Mouse (Mus musculus) spleen, adult 2 months (tissue): ENCODE data around the gene Csde1. TPM values are rescaled to one million over a fixed set of nuclear protein-coding genes. Genes with fewer than 3 reads are reported as not detected.
A peak's percentile ranks its signal among the peaks of the same experiment; 100 is the strongest.

Source experiments
- DNase-seq, 2 experiments: peaks; one replicate each; pipeline versions ENCODE4 v3.0.0 to v3.0.0-alpha.2; 2012 to 2021; ENCODE audit warnings: low spot score in 2 of 2, low read depth in 1 of 2
- H3K27ac ChIP-seq: fragments of 200-500 bp; 2 replicates; pipeline ENCODE4 v1.5.1; 2012; ENCODE audit warnings: low read length, inconsistent platforms; ENCODE audit not compliant: insufficient read depth
- H3K27me3 ChIP-seq: fragments of 200-500 bp; 2 replicates; pipeline ENCODE4 v1.6.1; 2012; ENCODE audit warnings: mild to moderate bottlenecking, moderate library complexity, low read length, inconsistent platforms; ENCODE audit not compliant: control insufficient read depth, insufficient read depth
- H3K36me3 ChIP-seq: fragments of 200-500 bp; 2 replicates; pipeline ENCODE4 v1.6.1; 2012; ENCODE audit warnings: mild to moderate bottlenecking, low read length, inconsistent platforms; ENCODE audit not compliant: control insufficient read depth, insufficient read depth
- H3K4me1 ChIP-seq: fragments of 200-500 bp; 2 replicates; pipeline ENCODE4 v1.6.1; 2011; ENCODE audit warnings: inconsistent platforms; ENCODE audit not compliant: control insufficient read depth, insufficient read depth, insufficient read length
- H3K4me3 ChIP-seq: fragments of 200-500 bp; 2 replicates; pipeline ENCODE4 v1.5.1; 2011; ENCODE audit warnings: mild to moderate bottlenecking, inconsistent platforms; ENCODE audit not compliant: insufficient read depth, insufficient read length; ENCODE audit errors: extremely low read depth
- CTCF ChIP-seq: fragments of 200-500 bp; IDR thresholded peaks from 2 replicates; pipeline ENCODE4 v1.5.1; 2011; ENCODE audit warnings: mild to moderate bottlenecking, inconsistent platforms; ENCODE audit not compliant: insufficient read depth, insufficient read length, insufficient replicate concordance; ENCODE audit errors: extremely low read depth
- POLR2A ChIP-seq: fragments of 200-500 bp; IDR thresholded peaks from 2 replicates; pipeline ENCODE4 v1.6.1; 2011; ENCODE audit warnings: low read depth, low read length, inconsistent platforms
- WGBS: fragments of 180-500 bp; shearing (Covaris S2); methylation state at CpG from one replicate; pipeline ENCODE4 v1.1.7; 2018; 5-methylcytosine and 5-hydroxymethylcytosine counted together
- polyA plus RNA-seq: library from polyadenylated mRNA; depleted of rRNA; stranded (reverse); fragments of >200 nt; gene quantifications from 2 replicates; pipeline ENCODE4 v1.2.3, GENCODE M21; 2012; rRNA removed

Gene Csde1
- polyA plus RNA-seq, 1 experiment = 17.1 TPM

GRCm38 (mm10) chr3:103099667-103100066 lies 79.4 kb downstream of the Csde1 start:
- Histone ChIP-seq H3K36me3 (no peaks in the 10 kb centered on the region), H3K27me3 (peaks cover 5% of the 10 kb centered on the region; the same call in 1 of the 2 replicates), H3K4me1 (peaks cover 3% of the 10 kb centered on the region), H3K27ac (no peak overlapping the region), H3K4me3 (no peak overlapping the region)
- TF ChIP-seq CTCF = no peak
- no peak for TF ChIP-seq POLR2A
- no peak for DNase-seq
- WGBS = 81% methylated on average over 6 of the region's 6 CpGs

GRCm38 (mm10) chr3:103100735-103101134 lies 80.5 kb downstream of the Csde1 start:
- no peak for DNase-seq
- no peak overlapping the region for H3K27ac ChIP-seq
- H3K4me3 ChIP-seq = no peak overlapping the region
- WGBS = 32% methylated on average over 2 of the region's 2 CpGs
- TF ChIP-seq POLR2A (no peak), CTCF (no peak)
- H3K36me3 ChIP-seq = no peaks in the 10 kb centered on the region
- peaks cover 3% of the 10 kb centered on the region for H3K4me1 ChIP-seq
- H3K27me3 ChIP-seq = peaks cover 5% of the 10 kb centered on the region; the same call in 1 of the 2 replicates

GRCm38 (mm10) chr3:103101194-103101593 lies 81.0 kb downstream of the Csde1 start:
- Histone ChIP-seq H3K27ac (no peak overlapping the region), H3K27me3 (peaks cover 5% of the 10 kb centered on the region; the same call in 1 of the 2 replicates), H3K4me1 (peaks cover 3% of the 10 kb centered on the region), H3K4me3 (no peak overlapping the region), H3K36me3 (no peaks in the 10 kb centered on the region)
- DNase-seq = no peak
- TF ChIP-seq POLR2A (no peak), CTCF (no peak)
- whole genome bisulfite sequencing = 48% methylated on average over 5 of the region's 5 CpGs

GRCm38 (mm10) chr3:103101909-103102308 lies 81.7 kb downstream of the Csde1 start:
- TF ChIP-seq CTCF (no peak), POLR2A (no peak)
- no peaks in the 10 kb centered on the region for H3K36me3 ChIP-seq
- no peak overlapping the region for H3K27ac ChIP-seq
- WGBS = 2% methylated on average over 14 of the region's 14 CpGs
- H3K4me3 ChIP-seq = peak overlapping the region; percentile 69
- peak in 1 of 2 experiments; percentile 7 for DNase-seq
- peaks cover 3% of the 10 kb centered on the region for H3K4me1 ChIP-seq
- H3K27me3 ChIP-seq = peaks cover 5% of the 10 kb centered on the region; the same call in 1 of the 2 replicates

GRCm38 (mm10) chr3:103102454-103103390 lies 82.5 kb downstream of the Csde1 start, which contains the start of gene Dennd2c:
TSS of gene Dennd2c (plus strand) at chr3:103102604.
- peak; percentile 53 to 83 for DNase-seq
- Histone ChIP-seq H3K4me1 (peaks cover 3% of the 10 kb centered on the region), H3K27ac (no peak within 1 kb of the TSS), H3K36me3 (no peaks in the 10 kb centered on the region), H3K4me3 (peak within 1 kb of the TSS; percentile 69), H3K27me3 (peaks cover 5% of the 10 kb centered on the region; the same call in 1 of the 2 replicates)
- no peak for TF ChIP-seq CTCF
- TF ChIP-seq POLR2A = no peak
- WGBS = 2% methylated on average over 71 of the region's 72 CpGs

Other genes with a start within 250 kb of the Csde1 start
- not detected in 2 replicates for gene Tshb, start 237.7 kb upstream of the Csde1 start, polyA plus RNA-seq
- gene Sycp1, start 84.3 kb upstream of the Csde1 start, polyA plus RNA-seq = not detected in 2 replicates
- gene Nr1h5, start 56.3 kb upstream of the Csde1 start, polyA plus RNA-seq = not detected in 2 replicates
- 26.5 and 26.8 TPM in 2 replicates for gene Sike1, start 24.7 kb upstream of the Csde1 start, polyA plus RNA-seq
- 10.5 and 12.7 TPM in 2 replicates for gene Nras, start 37.9 kb downstream of the Csde1 start, polyA plus RNA-seq
- gene Ampd1, start 53.6 kb downstream of the Csde1 start, polyA plus RNA-seq = 1.1 and 1.2 TPM in 2 replicates
- 0.75 and 1.2 TPM in 2 replicates for gene Dennd2c, start 82.2 kb downstream of the Csde1 start, polyA plus RNA-seq
- gene Bcas2, start 151.2 kb downstream of the Csde1 start, polyA plus RNA-seq = 15.3 and 21.4 TPM in 2 replicates